In genomic region chr1:74275015-74275414, GRCm38 (mm10) we compare ENCODE assay signal across 16 mouse cellular contexts. TPM values are rescaled to one million over a fixed set of nuclear protein-coding genes. Genes with fewer than 3 reads are reported as not detected.
DNase-seq lines count a peak whose midpoint lies in the region; ATAC-seq lines count a peak whose summit lies in the region.
"Had no signal": no experiment of that assay in that cellular context is flagged by ENCODE, and none has a peak within 500 bp of the region (broad histone marks: within the 10 kb centered on the region; RNA-seq: fewer than 3 reads in every experiment).

No protein-coding gene starts in this region.

- no peak overlapping the region for H3K4me3 ChIP-seq in stomach, embryonic 14.5 days (ENCODE audit: low read depth, low read length)
- H3K4me3 ChIP-seq in hindbrain, embryonic 11.5 days (ENCODE audit: low read depth, low read length): no peak overlapping the region
- H3K4me3 ChIP-seq: erythroblast, embryonic 14.5 days; midbrain, embryonic 12.5 days had no signal

- peaks cover 36% of the 10 kb centered on the region for H3K4me1 ChIP-seq in stomach, embryonic 14.5 days (ENCODE audit: control insufficient read depth, insufficient read depth, low read length)
- H3K4me1 ChIP-seq in hindbrain, embryonic 11.5 days (replicated peaks; ENCODE audit: control insufficient read depth, insufficient read depth, low read length): no peaks in the 10 kb centered on the region
- H3K4me1 ChIP-seq: midbrain, embryonic 12.5 days had no signal

- peak overlapping the region; percentile 85 for H3K27ac ChIP-seq in stomach, embryonic 14.5 days (ENCODE audit: low read length)
- no peak overlapping the region for H3K27ac ChIP-seq in hindbrain, embryonic 11.5 days (ENCODE audit: low read depth, low read length)
- H3K27ac ChIP-seq: midbrain, embryonic 12.5 days had no signal

- no peak overlapping the region for H3K9ac ChIP-seq in stomach, embryonic 14.5 days (replicated peaks; ENCODE audit: low read depth, low read length)
- H3K9ac ChIP-seq in hindbrain, embryonic 11.5 days (ENCODE audit: low read depth, low read length): no peak overlapping the region
- H3K9ac ChIP-seq: midbrain, embryonic 12.5 days had no signal

- 16% methylated on average over 9 of the region's 9 CpGs for WGBS in stomach, embryonic 14.5 days
- 54% methylated on average over 9 of the region's 9 CpGs for WGBS in hindbrain, embryonic 11.5 days

- intact Hi-C loops in gastrocnemius, postnatal 36 days (cut with DNase I): no loop called here

- no peaks in the 10 kb centered on the region for H3K9me3 ChIP-seq in stomach, embryonic 14.5 days (ENCODE audit: control insufficient read depth, low read depth, low read length)
- no peaks in the 10 kb centered on the region for H3K9me3 ChIP-seq in hindbrain, embryonic 11.5 days (ENCODE audit: control insufficient read depth, low read length)
- H3K9me3 ChIP-seq: midbrain, embryonic 12.5 days had no signal

- no peaks in the 10 kb centered on the region for H3K27me3 ChIP-seq in stomach, embryonic 14.5 days (ENCODE audit: control insufficient read depth, insufficient read depth, low read length)
- no peaks in the 10 kb centered on the region for H3K27me3 ChIP-seq in hindbrain, embryonic 11.5 days (ENCODE audit: control insufficient read depth, insufficient read depth, low read length)
- H3K27me3 ChIP-seq: midbrain, embryonic 12.5 days had no signal

- 0 out of 2 replicates have a peak, but pooled peaks have one; percentile 10 for ATAC-seq in granulocyte monocyte progenitor cell, adult 5-6 weeks (replicated peaks; ENCODE audit: poor library complexity, severe bottlenecking)
- peak; percentile 79 for ATAC-seq in stomach, embryonic 14.5 days (ENCODE audit: insufficient number of reproducible peaks, insufficient read depth, low FRiP score, low read depth)
- ATAC-seq in hindbrain, embryonic 11.5 days (ENCODE audit: low FRiP score): no peak

- peaks cover 12% of the 10 kb centered on the region for H3K36me3 ChIP-seq in stomach, embryonic 14.5 days (ENCODE audit: control insufficient read depth, insufficient read depth, low read length)
- H3K36me3 ChIP-seq in hindbrain, embryonic 11.5 days (ENCODE audit: control insufficient read depth, insufficient read depth, low read length): no peaks in the 10 kb centered on the region

- peak; percentile 86 for DNase-seq in heart, adult 11 months
- no peak for DNase-seq in heart, postnatal 4 days
- DNase-seq in kidney, postnatal 4 days: peak; percentile 41 to 58
- DNase-seq in kidney, postnatal 14 days: no peak
- no peak for DNase-seq in gastrocnemius, postnatal 36 days
- no peak for DNase-seq in hindbrain, embryonic 11.5 days (ENCODE audit: low spot score)
- DNase-seq: adrenal gland, adult 8-10 months; cerebellum, adult 11-12 months; kidney, adult 2 months; thymus, postnatal 14 days had no signal

- H3K4me2 ChIP-seq in stomach, embryonic 14.5 days (replicated peaks; ENCODE audit: low read depth, low read length): peak overlapping the region; percentile 22; the same call in 1 of the 2 replicates
- H3K4me2 ChIP-seq in hindbrain, embryonic 11.5 days (replicated peaks; ENCODE audit: low read depth, low read length): no peak overlapping the region
- H3K4me2 ChIP-seq: midbrain, embryonic 12.5 days had no signal

RNA-seq across cellular contexts. Expression of gene Gpbar1, which starts 3.3 kb away (rescaled TPM):
- not detected for total RNA-seq in heart, postnatal 4 days (2021)
- total RNA-seq in granulocyte monocyte progenitor cell, adult 5-6 weeks (2014; fragmentation: Nextera tagmentation): not detected in 2 replicates
- not detected in 2 replicates for total RNA-seq in granulocyte monocyte progenitor cell, adult 5-6 weeks (2017)
- polyA plus RNA-seq in stomach, embryonic 14.5 days (2014; fragmentation: Nextera tagmentation; extraction: Ambion mirVana): 3.5 and 4.1 TPM in 2 replicates
- not detected for total RNA-seq in gastrocnemius, postnatal 36 days (2021)
- 0.32 TPM in 1 of 2 replicates, not detected in the other for polyA plus RNA-seq in hindbrain, embryonic 11.5 days (2014; fragmentation: Nextera tagmentation; extraction: Ambion mirVana)
- total RNA-seq: adrenal gland, adult 8-10 months; left cerebral cortex, postnatal 14 days; MEL had no signal
- polyA plus RNA-seq: erythroblast, embryonic 14.5 days; midbrain, embryonic 12.5 days had no signal

RNA-seq across cellular contexts. Expression of gene Aamp, which starts 9.5 kb away (rescaled TPM):
- total RNA-seq in heart, postnatal 4 days (2021): 100 to 1,000 TPM; 103 to 105 TPM
- 100 and 106 TPM in 2 replicates for total RNA-seq in granulocyte monocyte progenitor cell, adult 5-6 weeks (2014; fragmentation: Nextera tagmentation)
- 98.8 and 140 TPM in 2 replicates for total RNA-seq in granulocyte monocyte progenitor cell, adult 5-6 weeks (2017)
- polyA plus RNA-seq in stomach, embryonic 14.5 days (2014; fragmentation: Nextera tagmentation; extraction: Ambion mirVana): 240 and 261 TPM in 2 replicates
- 10 to 100 TPM; 64.7 to 71.3 TPM for total RNA-seq in gastrocnemius, postnatal 36 days (2021)
- 189 and 198 TPM in 2 replicates for polyA plus RNA-seq in hindbrain, embryonic 11.5 days (2014; fragmentation: Nextera tagmentation; extraction: Ambion mirVana)

RNA-seq across cellular contexts. Expression of gene Pnkd, which starts 9.7 kb away (rescaled TPM):
- 100 to 1,000 TPM; 198 to 211 TPM for total RNA-seq in heart, postnatal 4 days (2021)
- total RNA-seq in granulocyte monocyte progenitor cell, adult 5-6 weeks (2014; fragmentation: Nextera tagmentation): 28.7 and 49.8 TPM in 2 replicates
- total RNA-seq in granulocyte monocyte progenitor cell, adult 5-6 weeks (2017): 9.0 and 14.1 TPM in 2 replicates
- 122 and 132 TPM in 2 replicates for polyA plus RNA-seq in stomach, embryonic 14.5 days (2014; fragmentation: Nextera tagmentation; extraction: Ambion mirVana)
- total RNA-seq in gastrocnemius, postnatal 36 days (2021): 10 to 100 TPM; 53.4 to 54.8 TPM
- 85.4 and 99.4 TPM in 2 replicates for polyA plus RNA-seq in hindbrain, embryonic 11.5 days (2014; fragmentation: Nextera tagmentation; extraction: Ambion mirVana)

RNA-seq across cellular contexts. Expression of gene Tmbim1, which starts 30.4 kb away (rescaled TPM):
- total RNA-seq in heart, postnatal 4 days (2021): 10 to 100 TPM; 43.4 to 44.3 TPM
- total RNA-seq in granulocyte monocyte progenitor cell, adult 5-6 weeks (2014; fragmentation: Nextera tagmentation): 21.9 and 24.6 TPM in 2 replicates
- 13.8 and 15.0 TPM in 2 replicates for total RNA-seq in granulocyte monocyte progenitor cell, adult 5-6 weeks (2017)
- 50.1 and 53.9 TPM in 2 replicates for polyA plus RNA-seq in stomach, embryonic 14.5 days (2014; fragmentation: Nextera tagmentation; extraction: Ambion mirVana)
- 10 to 100 TPM; 23.0 to 28.8 TPM for total RNA-seq in gastrocnemius, postnatal 36 days (2021)
- polyA plus RNA-seq in hindbrain, embryonic 11.5 days (2014; fragmentation: Nextera tagmentation; extraction: Ambion mirVana): 8.6 and 9.1 TPM in 2 replicates

RNA-seq across cellular contexts. Expression of gene Arpc2, which starts 39.1 kb away (rescaled TPM):
- 100 to 1,000 TPM; 246 to 249 TPM for total RNA-seq in heart, postnatal 4 days (2021)
- total RNA-seq in granulocyte monocyte progenitor cell, adult 5-6 weeks (2014; fragmentation: Nextera tagmentation): 573 and 588 TPM in 2 replicates
- 434 and 584 TPM in 2 replicates for total RNA-seq in granulocyte monocyte progenitor cell, adult 5-6 weeks (2017)
- 406 and 429 TPM in 2 replicates for polyA plus RNA-seq in stomach, embryonic 14.5 days (2014; fragmentation: Nextera tagmentation; extraction: Ambion mirVana)
- 10 to 100 TPM; 56.1 to 65.1 TPM for total RNA-seq in gastrocnemius, postnatal 36 days (2021)
- 325 and 330 TPM in 2 replicates for polyA plus RNA-seq in hindbrain, embryonic 11.5 days (2014; fragmentation: Nextera tagmentation; extraction: Ambion mirVana)

Comparison
In these comparisons a context has a peak if more than half of its experiments do, and no peak if none do; other contexts are left out.
1. DNase-seq: peak in heart, adult 11 months (single experiment) and kidney, postnatal 4 days (2 of 2); none in heart, postnatal 4 days (single experiment), kidney, postnatal 14 days (single experiment), gastrocnemius, postnatal 36 days (0 of 2) and hindbrain, embryonic 11.5 days (single experiment).